Mouse (Mus musculus): ENCODE data around the gene Fam184a.

DNA sequence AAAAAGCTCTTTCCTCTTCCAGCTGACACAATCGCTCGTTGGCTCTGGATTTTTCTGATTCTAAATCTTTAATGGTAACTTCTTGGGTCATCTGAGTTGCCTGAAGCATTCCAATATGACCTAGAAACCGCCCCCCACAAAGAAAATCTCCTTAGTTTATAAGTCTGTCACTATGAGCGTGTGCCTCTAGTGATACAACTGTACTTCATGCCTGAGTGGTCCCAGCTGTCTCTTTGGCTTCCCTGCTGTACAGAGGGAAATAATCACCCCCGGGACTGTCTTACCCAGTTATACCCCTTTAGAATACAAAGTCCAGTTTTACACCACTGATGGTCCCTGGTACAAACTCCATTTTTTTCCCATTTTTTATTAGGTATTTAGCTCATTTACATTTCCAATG, 56.2 kb downstream of the Fam184a start:
- no peak for TF ChIP-seq CTCF (IDR thresholded peaks at IDR 0.05; ENCODE audit: control insufficient read depth, insufficient read depth, insufficient read length)
- TF ChIP-seq USF1 (IDR thresholded peaks at IDR 0.05; ENCODE audit: low read depth), result no peak

All from C2C12 (cell line).